Mouse (Mus musculus): ENCODE data around the gene Limd2.
A peak's percentile ranks its signal among the peaks of the same experiment; 100 is the strongest.
"Not testable (repeated sequence)": the region's sequence is repeated elsewhere in the genome, so short reads cannot be mapped to it uniquely, and the experiment has no call there.

Limd2 gene

GRCm38 (mm10) chr11:106170807-106171206 lies 10.1 kb upstream of the Limd2 start:
- DNase-seq (ENCODE audit: low spot score) = no peak

GRCm38 (mm10) chr11:106167435-106167834 lies 6.8 kb upstream of the Limd2 start:
- no peak for DNase-seq (ENCODE audit: low spot score)

GRCm38 (mm10) chr11:106164601-106165180 lies 4.0 kb upstream of the Limd2 start:
- DNase-seq (ENCODE audit: low spot score) = no peak

GRCm38 (mm10) chr11:106163546-106163945 lies 2.9 kb upstream of the Limd2 start:
- DNase-seq (ENCODE audit: low spot score) = no peak

GRCm38 (mm10) chr11:106162237-106162636 lies 1.6 kb upstream of the Limd2 start:
- no peak for DNase-seq (ENCODE audit: low spot score)

GRCm38 (mm10) chr11:106159921-106160840 lies 479 bp downstream of the Limd2 start:
- no peak for DNase-seq (ENCODE audit: low spot score)

GRCm38 (mm10) chr11:106159216-106159920 lies 1.3 kb downstream of the Limd2 start:
- DNase-seq (ENCODE audit: low spot score) = no peak

GRCm38 (mm10) chr11:106158930-106159215 lies 1.8 kb downstream of the Limd2 start:
- no peak for DNase-seq (ENCODE audit: low spot score)

- no peak for DNase-seq (ENCODE audit: low spot score)
Observed at GRCm38 (mm10) chr11:106158081-106158929, 2.4 kb downstream of the Limd2 start.

GRCm38 (mm10) chr11:106157154-106157553 lies 3.5 kb downstream of the Limd2 start:
- no peak for DNase-seq (ENCODE audit: low spot score)

- no peak for DNase-seq (ENCODE audit: low spot score)
Observed at GRCm38 (mm10) chr11:106156257-106156656, 4.4 kb downstream of the Limd2 start.

- no peak for DNase-seq (ENCODE audit: low spot score)
Observed at GRCm38 (mm10) chr11:106155761-106156160, 4.9 kb downstream of the Limd2 start.

- no peak for DNase-seq (ENCODE audit: low spot score)
Observed at GRCm38 (mm10) chr11:106154770-106155169, 5.9 kb downstream of the Limd2 start.

GRCm38 (mm10) chr11:106154091-106154490 lies 6.6 kb downstream of the Limd2 start:
- DNase-seq (ENCODE audit: low spot score) = no peak

GRCm38 (mm10) chr11:106152132-106152531 lies 8.5 kb downstream of the Limd2 start:
- DNase-seq (ENCODE audit: low spot score) = no peak

- DNase-seq (ENCODE audit: low spot score) = no peak
Observed at GRCm38 (mm10) chr11:106151219-106151618, 9.4 kb downstream of the Limd2 start.

GRCm38 (mm10) chr11:106134580-106135528 lies 25.8 kb downstream of the Limd2 start:
- DNase-seq (ENCODE audit: low spot score) = peak; percentile 34

- DNase-seq (ENCODE audit: low spot score) = no peak
Observed at GRCm38 (mm10) chr11:106132516-106132915, 28.1 kb downstream of the Limd2 start.

GRCm38 (mm10) chr11:106129477-106129876 lies 31.2 kb downstream of the Limd2 start:
- no peak for DNase-seq (ENCODE audit: low spot score)

- not testable (repeated sequence) for DNase-seq (ENCODE audit: low spot score)
Observed at GRCm38 (mm10) chr11:106126727-106127373, 33.8 kb downstream of the Limd2 start.

All from urinary bladder, postnatal 10 days (tissue).